Mouse (Mus musculus): ENCODE results near the gene Kcnj15.

DNA sequence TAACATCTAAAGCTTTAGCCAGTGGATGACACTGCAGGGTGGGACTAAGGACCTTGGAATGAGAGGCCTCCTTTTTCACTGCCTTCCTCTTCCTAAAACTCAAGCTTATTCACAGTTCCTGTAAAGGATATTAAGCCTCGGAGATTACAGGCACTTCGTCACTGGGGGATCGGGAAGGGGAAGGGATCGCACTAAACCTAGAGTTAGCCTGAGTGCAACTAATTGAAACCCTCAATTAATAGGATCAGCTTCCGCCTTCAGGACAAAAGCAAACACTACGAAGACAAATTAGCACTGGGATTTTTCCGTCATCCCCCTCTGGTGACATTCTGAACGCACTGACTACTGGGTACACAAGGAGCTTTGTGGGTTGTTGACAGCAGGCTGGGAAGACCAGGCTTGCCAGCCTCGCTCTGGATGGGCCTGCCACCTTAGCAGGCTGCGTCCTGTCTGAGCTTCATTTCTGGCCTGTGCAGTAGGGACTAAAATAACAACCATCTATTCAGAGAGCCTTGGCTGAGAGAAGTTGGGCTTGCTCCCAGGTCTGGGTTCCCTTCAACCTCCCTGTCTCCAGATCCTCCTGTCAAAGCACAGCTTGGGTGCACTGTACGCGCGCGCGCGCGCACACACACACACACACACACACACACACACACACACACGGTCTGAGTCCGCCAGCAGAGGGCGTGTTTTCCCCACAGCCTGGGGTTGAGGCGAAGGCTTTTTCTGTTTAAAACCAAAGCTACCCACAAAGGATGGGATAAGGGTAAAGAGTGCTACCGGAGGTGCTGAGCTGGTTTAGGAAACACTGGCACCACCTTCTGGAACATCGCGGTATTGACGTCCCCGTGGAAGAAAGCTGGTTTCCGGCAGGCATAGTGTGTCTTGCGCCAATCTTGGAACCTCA is 83.8 kb downstream of the Kcnj15 start:
- TF ChIP-seq CTCF (IDR thresholded peaks at IDR 0.05; ENCODE audit: control insufficient read depth, insufficient read depth, low read length) (peak; percentile 73), POLR2A (IDR thresholded peaks at IDR 0.05; ENCODE audit: borderline replicate concordance, control insufficient read depth, low read depth, low read length) (no peak)

Measured in bone marrow, adult 2 months (tissue).